Mouse (Mus musculus) cerebellum, adult 9-11 months (tissue): ENCODE data around the gene Jkamp.

ENCODE experiments used
- DNase-seq: peaks from one replicate; pipeline ENCODE4 v3.0.0; 2022

Jkamp gene

DNA sequence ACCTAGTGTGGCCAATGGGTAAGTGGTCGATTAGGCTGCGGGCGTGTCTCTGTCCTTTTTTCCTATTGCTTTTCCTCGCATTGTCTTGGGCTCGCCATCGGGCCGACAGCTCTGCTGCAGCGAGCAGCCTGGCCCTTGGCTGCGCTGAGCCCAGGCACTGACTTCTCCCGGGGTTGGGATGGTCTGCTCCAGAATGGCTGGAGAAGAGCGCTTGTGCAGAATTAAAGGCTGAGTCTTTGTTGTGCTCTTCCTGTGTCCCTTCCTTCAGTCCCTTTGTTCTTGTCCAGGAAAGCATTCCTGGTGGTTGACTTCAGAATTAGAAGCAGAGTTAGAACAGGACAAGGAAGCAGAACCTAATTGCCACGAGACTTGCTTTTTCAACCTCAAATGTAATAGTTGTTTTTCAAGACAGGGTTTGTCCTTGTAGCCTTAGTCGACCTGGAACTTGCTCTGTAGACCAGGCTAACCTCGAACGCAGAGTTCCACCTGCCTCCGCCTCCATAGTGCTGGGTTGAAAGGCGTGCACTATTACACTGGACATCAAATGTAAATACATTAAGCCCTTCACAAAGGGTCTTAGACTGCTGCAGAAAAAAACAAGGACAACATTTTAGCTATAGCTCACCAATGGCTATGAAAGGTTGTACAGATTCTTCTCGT, 907 bp downstream of the Jkamp start:
- DNase-seq: no peak

DNA sequence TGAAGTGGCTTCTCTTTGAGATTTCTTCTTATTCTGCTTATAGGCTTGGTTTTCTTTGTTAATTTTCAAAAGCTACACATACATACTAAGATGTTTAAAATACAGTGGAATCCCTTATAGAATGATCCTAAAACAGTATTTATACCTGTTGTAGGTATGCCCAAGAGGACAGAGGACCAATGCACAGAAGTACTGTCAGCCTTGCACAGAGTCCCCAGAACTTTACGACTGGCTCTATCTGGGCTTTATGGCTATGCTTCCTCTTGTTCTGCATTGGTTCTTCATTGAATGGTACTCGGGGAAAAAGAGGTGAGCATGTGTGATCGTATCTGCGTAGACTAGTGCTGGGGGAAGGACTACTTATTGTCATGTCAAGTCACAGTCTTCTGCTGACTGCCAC, 4.4 kb downstream of the Jkamp start:
- no peak for DNase-seq

DNA sequence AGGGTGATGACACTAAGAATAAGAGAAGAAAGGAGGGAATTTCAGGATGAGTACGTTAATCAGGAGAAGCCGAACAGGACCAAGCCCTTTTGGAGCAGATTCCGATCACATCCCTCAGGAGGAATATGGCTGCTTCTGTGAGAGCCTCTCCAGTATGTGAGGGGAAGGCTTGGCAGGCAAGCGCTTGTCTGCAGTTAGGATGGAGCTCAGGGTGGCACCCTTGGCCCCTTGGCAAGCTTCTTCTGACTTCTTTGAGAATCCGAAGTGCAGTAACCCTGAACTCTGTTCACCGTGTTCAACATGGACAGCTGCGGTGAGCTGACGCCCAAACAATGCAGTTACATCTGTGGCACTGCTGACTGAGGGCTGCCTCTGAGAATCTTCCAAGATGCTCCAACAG, 11.6 kb downstream of the Jkamp start:
- DNase-seq: no peak

DNA sequence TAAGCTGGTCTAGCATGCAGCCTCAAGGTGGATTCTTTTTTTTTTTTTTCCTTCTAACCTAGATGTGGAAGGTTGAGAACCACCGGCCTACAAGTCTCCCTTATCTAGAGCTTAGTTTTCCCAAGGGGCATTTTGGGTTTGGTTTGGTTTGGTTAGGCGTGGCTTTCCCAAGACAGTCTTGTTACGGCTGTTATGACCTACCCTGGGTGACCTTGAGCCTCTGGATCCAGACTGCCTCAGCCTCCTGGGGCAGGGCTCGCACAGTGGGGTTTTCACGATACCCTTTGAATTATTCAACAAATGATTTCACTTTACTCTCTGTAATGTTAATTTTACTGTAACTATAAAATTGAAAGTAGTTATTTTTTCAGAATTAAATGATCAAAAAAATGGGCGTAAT, 17.4 kb downstream of the Jkamp start:
- DNase-seq: no peak

DNA sequence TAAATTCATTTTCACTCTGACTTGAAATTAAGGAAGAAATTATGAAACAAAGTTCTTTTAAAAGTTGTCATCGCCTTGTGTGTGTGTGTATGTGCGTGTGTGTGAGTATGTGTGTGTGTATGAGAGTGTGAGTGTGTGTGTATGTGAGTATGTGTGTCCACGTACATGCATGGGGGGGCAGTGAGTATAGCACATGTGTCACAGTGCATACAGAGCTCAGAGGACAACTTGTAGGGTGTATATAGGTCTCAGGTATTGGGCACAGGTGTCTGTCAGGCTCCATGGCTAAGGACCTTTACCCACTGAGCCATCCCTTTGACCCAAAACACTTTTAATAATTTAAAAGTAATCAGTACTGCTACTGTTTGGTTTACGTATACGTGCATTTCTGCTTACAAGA, 18.6 kb downstream of the Jkamp start:
- DNase-seq: no peak

DNA sequence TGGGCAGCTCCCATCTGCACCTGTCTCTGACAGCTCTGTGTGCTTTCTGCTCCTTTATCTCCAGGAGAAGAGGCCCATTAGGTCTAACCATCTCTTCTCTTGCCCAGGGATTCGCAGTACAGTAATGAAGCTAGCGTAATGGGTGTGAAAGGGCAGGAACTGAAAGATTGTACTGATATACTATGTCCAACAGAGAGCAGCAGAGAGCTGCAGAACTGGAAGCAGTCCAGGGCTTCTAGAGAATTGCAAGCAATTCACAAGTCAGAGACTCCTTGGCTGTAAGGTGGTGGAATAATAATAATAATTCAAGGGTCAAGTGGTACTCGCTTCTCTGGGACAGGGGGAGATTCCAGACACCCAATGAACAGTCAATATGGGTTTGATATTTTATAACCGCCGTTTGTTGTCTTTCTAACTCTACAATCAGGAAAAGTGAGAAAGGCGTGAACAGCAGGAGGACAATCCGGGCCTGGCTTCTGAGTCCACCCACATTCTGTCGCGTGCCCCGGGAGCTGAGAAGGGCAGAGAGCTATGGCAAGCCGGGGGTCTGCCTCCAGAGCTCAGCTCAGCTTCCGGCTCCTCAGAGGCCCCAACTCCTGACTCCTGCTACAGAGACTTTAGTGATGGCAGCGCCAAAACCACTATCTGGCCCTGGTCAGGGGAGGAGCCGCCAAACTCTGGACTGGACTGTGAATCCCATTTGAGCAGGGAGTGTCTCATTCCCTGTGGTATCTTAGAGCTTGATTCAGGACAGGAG, 19.3 kb downstream of the Jkamp start:
- DNase-seq: peak; percentile 74

DNA sequence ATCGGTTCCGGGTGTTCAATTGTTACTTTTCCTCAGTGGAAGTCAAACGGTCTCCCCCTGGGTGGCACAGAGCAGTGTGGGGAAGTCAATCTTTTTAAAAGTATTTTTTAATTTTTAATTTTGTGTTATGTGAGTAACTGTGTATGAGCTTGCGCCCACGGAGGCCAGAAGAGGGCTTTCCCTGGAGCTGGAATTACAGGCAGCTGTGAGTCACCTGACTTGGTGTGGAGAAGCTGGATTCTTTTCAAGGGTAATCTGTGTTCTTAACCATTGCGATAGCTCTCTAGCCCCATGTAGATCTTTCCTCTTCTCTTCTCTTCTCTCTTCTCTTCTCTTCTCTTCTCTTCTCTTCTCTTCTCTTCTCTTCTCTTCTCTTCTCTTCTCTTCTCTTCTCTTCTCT, 29.7 kb downstream of the Jkamp start:
- no peak for DNase-seq

DNA sequence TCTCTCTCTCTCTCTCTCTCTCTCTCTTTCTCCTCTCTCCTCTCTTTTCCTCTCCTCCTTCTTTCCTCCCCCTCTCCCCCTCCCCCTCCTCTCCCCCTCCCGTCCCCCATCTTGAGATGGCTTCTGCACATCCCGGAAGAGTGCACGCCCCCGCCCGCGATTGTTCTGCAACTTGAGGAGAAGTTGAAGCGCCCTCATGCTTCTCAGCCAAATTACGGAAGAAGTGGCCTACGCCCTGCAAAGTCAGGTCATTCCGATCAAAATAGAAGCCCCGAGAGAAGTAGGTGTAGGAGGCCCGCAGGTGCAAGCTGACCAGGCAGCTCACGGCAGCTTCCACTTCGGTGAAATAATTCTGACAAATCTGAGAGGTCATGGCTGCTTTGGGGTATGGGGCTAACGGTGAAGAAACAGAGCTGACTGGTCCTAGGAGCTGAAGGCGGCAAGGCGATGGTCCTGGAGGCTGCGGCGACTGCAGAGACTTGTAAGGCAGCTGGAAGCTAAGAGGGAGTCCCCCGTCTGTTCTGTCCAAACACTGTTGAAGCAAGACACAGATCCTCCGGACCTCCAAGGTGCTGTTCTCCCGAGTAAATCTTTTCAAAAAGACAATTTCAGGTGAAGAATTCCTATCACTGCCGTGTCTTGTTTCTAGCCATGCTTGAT, 30.4 kb downstream of the Jkamp start:
- DNase-seq: no peak

DNA sequence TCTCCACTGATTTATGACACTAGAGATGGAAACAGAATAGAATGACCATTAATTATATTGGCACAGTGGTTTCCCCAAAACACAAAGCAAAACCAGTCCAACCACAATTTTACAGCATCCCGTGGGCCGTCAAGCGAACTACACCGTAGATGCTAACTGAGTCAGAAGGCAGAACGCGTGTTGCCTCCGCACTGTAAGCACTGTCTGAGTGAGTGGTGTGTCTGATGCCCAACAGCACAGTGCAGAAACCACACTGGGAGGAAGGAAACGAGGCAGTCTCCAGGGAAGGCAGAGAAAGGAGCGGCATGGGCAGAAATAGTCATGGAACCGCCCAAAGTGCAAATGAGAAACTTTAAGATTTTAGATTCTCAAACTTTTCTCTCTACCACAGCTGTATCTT, 43.8 kb downstream of the Jkamp start:
- no peak for DNase-seq

DNA sequence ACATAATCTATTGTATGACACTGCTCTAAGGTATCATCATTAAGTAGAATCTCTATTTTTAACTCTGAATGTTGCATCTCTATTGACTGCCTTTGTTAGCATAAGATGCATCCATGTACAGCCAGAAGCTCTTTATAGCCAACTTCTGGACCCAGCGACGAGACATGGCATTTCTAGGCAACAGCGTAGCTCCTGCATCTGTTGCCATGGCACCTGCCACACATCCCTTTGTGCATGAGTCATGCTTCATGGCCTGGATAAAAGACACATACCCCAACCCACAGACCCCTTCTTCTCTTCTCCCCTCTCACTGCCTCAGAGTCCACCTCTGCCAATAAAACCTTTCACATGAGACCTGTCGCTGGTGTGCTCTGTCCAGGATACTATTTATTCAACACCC, 65.4 kb downstream of the Jkamp start:
- no peak for DNase-seq
